Mouse (Mus musculus) limb, embryonic 10.5 days (tissue): ENCODE data around the gene Pip5k1b. TPM values are rescaled to one million over a fixed set of nuclear protein-coding genes. Genes with fewer than 3 reads are reported as not detected.

Source experiments
- DNase-seq: peaks from one replicate; pipeline ENCODE4 v3.0.0-alpha.2; 2017; ENCODE audit warnings: low spot score
- H3K27ac ChIP-seq: fragments of 300-500 bp; sonication (generic); 2 replicates; pipeline ENCODE4 v1.5.1; 2016; ENCODE audit warnings: mild to moderate bottlenecking
- H3K27me3 ChIP-seq: fragments of 300-500 bp; sonication (generic); 2 replicates; pipeline ENCODE4 v1.6.1; 2016; ENCODE audit warnings: low read depth, mild to moderate bottlenecking; ENCODE audit not compliant: poor library complexity, severe bottlenecking
- H3K36me3 ChIP-seq: fragments of 300-500 bp; sonication (generic); 2 replicates; pipeline ENCODE4 v1.6.1; 2016; ENCODE audit warnings: mild to moderate bottlenecking, moderate library complexity
- H3K4me1 ChIP-seq: fragments of 300-500 bp; sonication (generic); 2 replicates; pipeline ENCODE4 v1.6.1; 2016
- H3K4me3 ChIP-seq: fragments of 300-500 bp; sonication (generic); 2 replicates; pipeline ENCODE4 v1.5.1; 2016; ENCODE audit warnings: mild to moderate bottlenecking, moderate library complexity
- H3K9me3 ChIP-seq: fragments of 300-500 bp; sonication (generic); replicated peaks from 2 replicates; pipeline ENCODE4 v1.6.1; 2016; ENCODE audit warnings: mild to moderate bottlenecking
- WGBS: fragments of 180-500 bp; shearing (Covaris S2); methylation state at CpG from one replicate; pipeline ENCODE4 v1.1.7; 2016; 5-methylcytosine and 5-hydroxymethylcytosine counted together
- polyA plus RNA-seq: library from polyadenylated mRNA; unstranded; fragments of >200 nt; fragmentation: Nextera tagmentation; extraction: Ambion mirVana; gene quantifications from 2 replicates; pipeline ENCODE4 v1.2.1, GENCODE M21; 2016

The Pip5k1b gene
- polyA plus RNA-seq, 1 experiment from 2014 or later = 0.50 TPM

GRCm38 (mm10) chr19:24439715-24440114 is 116.0 kb downstream of the Pip5k1b start:
- Histone ChIP-seq H3K4me1 (peaks cover 6% of the 10 kb centered on the region), H3K36me3 (no peaks in the 10 kb centered on the region), H3K4me3 (no peak overlapping the region), H3K27me3 (no peaks in the 10 kb centered on the region), H3K9me3 (no peaks in the 10 kb centered on the region), H3K27ac (no peak overlapping the region)
- no peak for DNase-seq
- 87% methylated on average over 4 of the region's 4 CpGs for WGBS

- WGBS = 85% methylated on average over 6 of the region's 6 CpGs
- no peaks in the 10 kb centered on the region for H3K9me3 ChIP-seq
- no peak overlapping the region for H3K4me3 ChIP-seq
- H3K36me3 ChIP-seq = no peaks in the 10 kb centered on the region
- H3K27me3 ChIP-seq = no peaks in the 10 kb centered on the region
- DNase-seq = no peak
- H3K27ac ChIP-seq = no peak overlapping the region
- H3K4me1 ChIP-seq = peaks cover 6% of the 10 kb centered on the region
Observed at GRCm38 (mm10) chr19:24434291-24434690, 121.4 kb downstream of the Pip5k1b start.

GRCm38 (mm10) chr19:24432447-24432846 is 123.2 kb downstream of the Pip5k1b start:
- Histone ChIP-seq H3K27me3 (no peaks in the 10 kb centered on the region), H3K36me3 (no peaks in the 10 kb centered on the region), H3K27ac (no peak overlapping the region), H3K4me1 (peaks cover 6% of the 10 kb centered on the region), H3K9me3 (no peaks in the 10 kb centered on the region), H3K4me3 (no peak overlapping the region)
- 83% methylated on average over 5 of the region's 5 CpGs for WGBS
- no peak for DNase-seq

GRCm38 (mm10) chr19:24431381-24431780 is 124.3 kb downstream of the Pip5k1b start:
- H3K9me3 ChIP-seq = no peaks in the 10 kb centered on the region
- no peak for DNase-seq
- no peak overlapping the region for H3K4me3 ChIP-seq
- no peaks in the 10 kb centered on the region for H3K27me3 ChIP-seq
- H3K27ac ChIP-seq = no peak overlapping the region
- WGBS = 93% methylated on average over 2 of the region's 2 CpGs
- no peaks in the 10 kb centered on the region for H3K36me3 ChIP-seq
- H3K4me1 ChIP-seq = peaks cover 6% of the 10 kb centered on the region

- no peak overlapping the region for H3K4me3 ChIP-seq
- H3K27me3 ChIP-seq = no peaks in the 10 kb centered on the region
- DNase-seq = no peak
- 90% methylated on average over 3 of the region's 3 CpGs for WGBS
- H3K9me3 ChIP-seq = no peaks in the 10 kb centered on the region
- H3K27ac ChIP-seq = no peak overlapping the region
- H3K36me3 ChIP-seq = no peaks in the 10 kb centered on the region
- no peaks in the 10 kb centered on the region for H3K4me1 ChIP-seq
Observed at GRCm38 (mm10) chr19:24428011-24428410, 127.7 kb downstream of the Pip5k1b start.

- no peaks in the 10 kb centered on the region for H3K27me3 ChIP-seq
- 68% methylated on average over 4 of the region's 4 CpGs for WGBS
- H3K4me3 ChIP-seq = no peak overlapping the region
- no peak overlapping the region for H3K27ac ChIP-seq
- no peak for DNase-seq
- H3K9me3 ChIP-seq = no peaks in the 10 kb centered on the region
- no peaks in the 10 kb centered on the region for H3K36me3 ChIP-seq
- H3K4me1 ChIP-seq = no peaks in the 10 kb centered on the region
Observed at GRCm38 (mm10) chr19:24427258-24427657, 128.4 kb downstream of the Pip5k1b start.

GRCm38 (mm10) chr19:24426759-24427181 is 128.9 kb downstream of the Pip5k1b start:
- no peak for DNase-seq
- no peaks in the 10 kb centered on the region for H3K36me3 ChIP-seq
- H3K27ac ChIP-seq = no peak overlapping the region
- no peaks in the 10 kb centered on the region for H3K4me1 ChIP-seq
- no peaks in the 10 kb centered on the region for H3K9me3 ChIP-seq
- H3K27me3 ChIP-seq = no peaks in the 10 kb centered on the region
- WGBS = 87% methylated on average over 7 of the region's 7 CpGs
- H3K4me3 ChIP-seq = no peak overlapping the region

GRCm38 (mm10) chr19:24418030-24418429 is 137.6 kb downstream of the Pip5k1b start:
- no peak overlapping the region for H3K27ac ChIP-seq
- no peak for DNase-seq
- 73% methylated on average over 3 of the region's 3 CpGs for WGBS
- no peaks in the 10 kb centered on the region for H3K9me3 ChIP-seq
- H3K4me1 ChIP-seq = no peaks in the 10 kb centered on the region
- no peak overlapping the region for H3K4me3 ChIP-seq
- H3K36me3 ChIP-seq = no peaks in the 10 kb centered on the region
- H3K27me3 ChIP-seq = no peaks in the 10 kb centered on the region

GRCm38 (mm10) chr19:24417659-24418004 is 138.0 kb downstream of the Pip5k1b start:
- Histone ChIP-seq H3K4me1 (no peaks in the 10 kb centered on the region), H3K36me3 (no peaks in the 10 kb centered on the region), H3K9me3 (no peaks in the 10 kb centered on the region), H3K4me3 (no peak overlapping the region), H3K27ac (no peak overlapping the region), H3K27me3 (no peaks in the 10 kb centered on the region)
- WGBS = 93% methylated on average over 3 of the region's 3 CpGs
- no peak for DNase-seq

- DNase-seq = no peak
Observed at GRCm38 (mm10) chr19:24416975-24417658, 138.6 kb downstream of the Pip5k1b start.

GRCm38 (mm10) chr19:24415778-24416621 is 139.7 kb downstream of the Pip5k1b start:
- Histone ChIP-seq H3K27me3 (no peaks in the 10 kb centered on the region), H3K36me3 (no peaks in the 10 kb centered on the region), H3K9me3 (no peaks in the 10 kb centered on the region), H3K4me1 (no peaks in the 10 kb centered on the region), H3K27ac (no peak overlapping the region), H3K4me3 (no peak overlapping the region)
- no peak for DNase-seq
- WGBS = 87% methylated on average over 8 of the region's 8 CpGs

More at GRCm38 (mm10) chr19:24416975-24417658, 138.6 kb downstream of the Pip5k1b start:
- Histone ChIP-seq H3K36me3 (no peaks in the 10 kb centered on the region), H3K4me1 (no peaks in the 10 kb centered on the region), H3K27me3 (no peaks in the 10 kb centered on the region), H3K27ac (no peak overlapping the region), H3K4me3 (no peak overlapping the region), H3K9me3 (no peaks in the 10 kb centered on the region)
- 89% methylated on average over 9 of the region's 9 CpGs for WGBS

- no peaks in the 10 kb centered on the region for H3K27me3 ChIP-seq
- no peaks in the 10 kb centered on the region for H3K4me1 ChIP-seq
- 85% methylated on average over 11 of the region's 11 CpGs for WGBS
- DNase-seq = no peak
- H3K27ac ChIP-seq = no peak overlapping the region
- no peaks in the 10 kb centered on the region for H3K36me3 ChIP-seq
- no peaks in the 10 kb centered on the region for H3K9me3 ChIP-seq
- H3K4me3 ChIP-seq = no peak overlapping the region
Observed at GRCm38 (mm10) chr19:24408863-24409564, 146.7 kb downstream of the Pip5k1b start.

- H3K9me3 ChIP-seq = no peaks in the 10 kb centered on the region
- H3K27ac ChIP-seq = no peak overlapping the region
- no peaks in the 10 kb centered on the region for H3K36me3 ChIP-seq
- H3K4me3 ChIP-seq = no peak overlapping the region
- WGBS = 89% methylated on average over 3 of the region's 3 CpGs
- H3K27me3 ChIP-seq = no peaks in the 10 kb centered on the region
- H3K4me1 ChIP-seq = no peaks in the 10 kb centered on the region
- DNase-seq = no peak
Observed at GRCm38 (mm10) chr19:24404716-24405115, 151.0 kb downstream of the Pip5k1b start.
